Mouse (Mus musculus): ENCODE measurements at regions not wholly inside any gene's neighbourhood (a gene's known extent, or its start where the extent isn't known, plus 50 kb on each side); places are given as distances from the start of the nearest gene placed in this dataset.

GRCm38 (mm10) chr12:71540279-71540678 is 230.6 kb downstream of the Dact1 start:
- H3K4me3 ChIP-seq (replicated peaks; ENCODE audit: low read length), result no peak overlapping the region
- no peaks in the 10 kb centered on the region for H3K27me3 ChIP-seq (ENCODE audit: control insufficient read depth, insufficient read depth, low read length)
- H3K27ac ChIP-seq (ENCODE audit: low read length), result no peak overlapping the region
- ATAC-seq (ENCODE audit: insufficient read depth, low FRiP score), result no peak
- H3K4me1 ChIP-seq (ENCODE audit: control insufficient read depth, insufficient read depth, low read length), result peaks cover 7% of the 10 kb centered on the region
- WGBS, result 91% methylated on average over 11 of the region's 11 CpGs
- no peaks in the 10 kb centered on the region for H3K9me3 ChIP-seq (replicated peaks; ENCODE audit: control insufficient read depth, low read length)
- H3K9ac ChIP-seq (ENCODE audit: low read length), result no peak overlapping the region
- no peak overlapping the region for H3K4me2 ChIP-seq (ENCODE audit: low read depth, low read length)
- H3K36me3 ChIP-seq (ENCODE audit: control insufficient read depth, insufficient read depth, low read length), result no peaks in the 10 kb centered on the region

GRCm38 (mm10) chr12:71541961-71542360 is 232.3 kb downstream of the Dact1 start:
- H3K27me3 ChIP-seq (ENCODE audit: control insufficient read depth, insufficient read depth, low read length), result no peaks in the 10 kb centered on the region
- 73% methylated on average over 2 of the region's 2 CpGs for WGBS
- no peak overlapping the region for H3K4me3 ChIP-seq (replicated peaks; ENCODE audit: low read length)
- H3K27ac ChIP-seq (ENCODE audit: low read length), result peak overlapping the region; percentile 28
- ATAC-seq (ENCODE audit: insufficient read depth, low FRiP score), result no peak
- no peaks in the 10 kb centered on the region for H3K36me3 ChIP-seq (ENCODE audit: control insufficient read depth, insufficient read depth, low read length)
- H3K4me1 ChIP-seq (ENCODE audit: control insufficient read depth, insufficient read depth, low read length), result peaks cover 7% of the 10 kb centered on the region
- H3K9ac ChIP-seq (ENCODE audit: low read length), result no peak overlapping the region
- no peak overlapping the region for H3K4me2 ChIP-seq (ENCODE audit: low read depth, low read length)
- H3K9me3 ChIP-seq (replicated peaks; ENCODE audit: control insufficient read depth, low read length), result no peaks in the 10 kb centered on the region

- Histone ChIP-seq H3K9ac (ENCODE audit: low read length) (no peak overlapping the region), H3K9me3 (replicated peaks; ENCODE audit: control insufficient read depth, low read length) (no peaks in the 10 kb centered on the region), H3K4me2 (ENCODE audit: low read depth, low read length) (no peak overlapping the region), H3K27ac (ENCODE audit: low read length) (no peak overlapping the region), H3K4me3 (replicated peaks; ENCODE audit: low read length) (no peak overlapping the region), H3K4me1 (ENCODE audit: control insufficient read depth, insufficient read depth, low read length) (peaks cover 7% of the 10 kb centered on the region), H3K27me3 (ENCODE audit: control insufficient read depth, insufficient read depth, low read length) (no peaks in the 10 kb centered on the region), H3K36me3 (ENCODE audit: control insufficient read depth, insufficient read depth, low read length) (no peaks in the 10 kb centered on the region)
- ATAC-seq (ENCODE audit: insufficient read depth, low FRiP score), result no peak
- 64% methylated on average over 7 of the region's 7 CpGs for WGBS
These were observed 234.0 kb downstream of the Dact1 start for GRCm38 (mm10) chr12:71543571-71544119.

- no peaks in the 10 kb centered on the region for H3K36me3 ChIP-seq (ENCODE audit: control insufficient read depth, insufficient read depth, low read length)
- H3K27me3 ChIP-seq (ENCODE audit: control insufficient read depth, insufficient read depth, low read length), result no peaks in the 10 kb centered on the region
- peaks cover 7% of the 10 kb centered on the region for H3K4me1 ChIP-seq (ENCODE audit: control insufficient read depth, insufficient read depth, low read length)
- no peak overlapping the region for H3K4me2 ChIP-seq (ENCODE audit: low read depth, low read length)
- no peak overlapping the region for H3K27ac ChIP-seq (ENCODE audit: low read length)
- H3K9me3 ChIP-seq (replicated peaks; ENCODE audit: control insufficient read depth, low read length), result no peaks in the 10 kb centered on the region
- ATAC-seq (ENCODE audit: insufficient read depth, low FRiP score), result no peak
- H3K4me3 ChIP-seq (replicated peaks; ENCODE audit: low read length), result no peak overlapping the region
- H3K9ac ChIP-seq (ENCODE audit: low read length), result no peak overlapping the region
- 28% methylated on average over 8 of the region's 8 CpGs for WGBS
These were observed 234.9 kb downstream of the Dact1 start for GRCm38 (mm10) chr12:71544401-71545159.

- WGBS, result 82% methylated on average over 9 of the region's 9 CpGs
These were observed 237.0 kb downstream of the Dact1 start for GRCm38 (mm10) chr12:71546523-71547265.

GRCm38 (mm10) chr12:71549336-71549735 is 239.7 kb downstream of the Dact1 start:
- H3K27me3 ChIP-seq (ENCODE audit: control insufficient read depth, insufficient read depth, low read length), result no peaks in the 10 kb centered on the region
- 61% methylated on average over 6 of the region's 6 CpGs for WGBS
- ATAC-seq (ENCODE audit: insufficient read depth, low FRiP score), result no peak

More at GRCm38 (mm10) chr12:71546523-71547265, 237.0 kb downstream of the Dact1 start:
- peaks cover 7% of the 10 kb centered on the region for H3K4me1 ChIP-seq (ENCODE audit: control insufficient read depth, insufficient read depth, low read length)
- H3K4me3 ChIP-seq (replicated peaks; ENCODE audit: low read length), result no peak overlapping the region
- no peak overlapping the region for H3K27ac ChIP-seq (ENCODE audit: low read length)
- H3K9me3 ChIP-seq (replicated peaks; ENCODE audit: control insufficient read depth, low read length), result no peaks in the 10 kb centered on the region
- ATAC-seq (ENCODE audit: insufficient read depth, low FRiP score), result no peak
- no peaks in the 10 kb centered on the region for H3K36me3 ChIP-seq (ENCODE audit: control insufficient read depth, insufficient read depth, low read length)
- H3K27me3 ChIP-seq (ENCODE audit: control insufficient read depth, insufficient read depth, low read length), result no peaks in the 10 kb centered on the region
- H3K4me2 ChIP-seq (ENCODE audit: low read depth, low read length), result no peak overlapping the region
- no peak overlapping the region for H3K9ac ChIP-seq (ENCODE audit: low read length)

GRCm38 (mm10) chr12:71554212-71554611 is 244.5 kb downstream of the Dact1 start:
- no peak overlapping the region for H3K4me2 ChIP-seq (ENCODE audit: low read depth, low read length)
- no peak for ATAC-seq (ENCODE audit: insufficient read depth, low FRiP score)
- no peaks in the 10 kb centered on the region for H3K36me3 ChIP-seq (ENCODE audit: control insufficient read depth, insufficient read depth, low read length)
- H3K9ac ChIP-seq (ENCODE audit: low read length), result no peak overlapping the region
- H3K9me3 ChIP-seq (replicated peaks; ENCODE audit: control insufficient read depth, low read length), result no peaks in the 10 kb centered on the region
- H3K4me1 ChIP-seq (ENCODE audit: control insufficient read depth, insufficient read depth, low read length), result no peaks in the 10 kb centered on the region
- no peak overlapping the region for H3K27ac ChIP-seq (ENCODE audit: low read length)
- no peaks in the 10 kb centered on the region for H3K27me3 ChIP-seq (ENCODE audit: control insufficient read depth, insufficient read depth, low read length)
- 65% methylated on average over 2 of the region's 2 CpGs for WGBS
- no peak overlapping the region for H3K4me3 ChIP-seq (replicated peaks; ENCODE audit: low read length)

More at GRCm38 (mm10) chr12:71549336-71549735, 239.7 kb downstream of the Dact1 start:
- Histone ChIP-seq H3K4me1 (ENCODE audit: control insufficient read depth, insufficient read depth, low read length) (peaks cover 4% of the 10 kb centered on the region; the same call in 1 of the 2 replicates), H3K4me3 (replicated peaks; ENCODE audit: low read length) (no peak overlapping the region), H3K36me3 (ENCODE audit: control insufficient read depth, insufficient read depth, low read length) (no peaks in the 10 kb centered on the region), H3K9ac (ENCODE audit: low read length) (no peak overlapping the region), H3K27ac (ENCODE audit: low read length) (no peak overlapping the region), H3K9me3 (replicated peaks; ENCODE audit: control insufficient read depth, low read length) (no peaks in the 10 kb centered on the region), H3K4me2 (ENCODE audit: low read depth, low read length) (no peak overlapping the region)

GRCm38 (mm10) chr12:71561259-71561658 is 251.6 kb downstream of the Dact1 start:
- Histone ChIP-seq H3K27ac (ENCODE audit: low read length) (no peak overlapping the region), H3K4me3 (replicated peaks; ENCODE audit: low read length) (no peak overlapping the region), H3K4me1 (ENCODE audit: control insufficient read depth, insufficient read depth, low read length) (no peaks in the 10 kb centered on the region), H3K36me3 (ENCODE audit: control insufficient read depth, insufficient read depth, low read length) (no peaks in the 10 kb centered on the region), H3K9ac (ENCODE audit: low read length) (no peak overlapping the region), H3K4me2 (ENCODE audit: low read depth, low read length) (no peak overlapping the region), H3K27me3 (ENCODE audit: control insufficient read depth, insufficient read depth, low read length) (no peaks in the 10 kb centered on the region), H3K9me3 (replicated peaks; ENCODE audit: control insufficient read depth, low read length) (no peaks in the 10 kb centered on the region)
- ATAC-seq (ENCODE audit: insufficient read depth, low FRiP score), result no peak
- 68% methylated on average over 7 of the region's 7 CpGs for WGBS
